Mouse (Mus musculus): ENCODE results near the gene Cenpi. TPM values are rescaled to one million over a fixed set of nuclear protein-coding genes. Genes with fewer than 3 reads are reported as not detected.
A peak's percentile ranks its signal among the peaks of the same experiment; 100 is the strongest.

The Cenpi gene
- polyA plus RNA-seq, 1 experiment from 2014 or later, result 8.6 TPM

DNA sequence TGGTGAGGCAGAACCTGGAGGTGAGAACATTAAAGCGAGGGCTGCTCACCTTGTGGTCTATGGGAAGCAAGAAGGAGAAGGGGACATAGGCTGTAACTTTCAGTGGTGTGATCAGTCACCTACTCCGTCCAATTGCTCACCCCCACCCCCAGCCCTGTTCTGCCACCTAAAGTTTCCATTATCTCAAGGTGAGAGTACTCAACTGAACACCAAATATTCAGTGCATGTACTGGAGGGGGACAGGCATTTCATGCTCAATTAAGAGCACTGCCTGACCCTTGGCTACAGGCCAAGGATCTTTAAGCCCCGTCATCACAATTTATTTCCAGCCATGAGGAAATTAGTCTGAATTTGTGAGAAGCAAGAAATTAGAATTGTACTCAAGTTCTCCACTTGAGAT is 58.7 kb downstream of the Cenpi start:
- H3K9me3 ChIP-seq, result no peaks in the 10 kb centered on the region
- WGBS, result 89% methylated on average over 3 of the region's 3 CpGs
- ATAC-seq (ENCODE audit: low FRiP score, low read depth), result no peak

DNA sequence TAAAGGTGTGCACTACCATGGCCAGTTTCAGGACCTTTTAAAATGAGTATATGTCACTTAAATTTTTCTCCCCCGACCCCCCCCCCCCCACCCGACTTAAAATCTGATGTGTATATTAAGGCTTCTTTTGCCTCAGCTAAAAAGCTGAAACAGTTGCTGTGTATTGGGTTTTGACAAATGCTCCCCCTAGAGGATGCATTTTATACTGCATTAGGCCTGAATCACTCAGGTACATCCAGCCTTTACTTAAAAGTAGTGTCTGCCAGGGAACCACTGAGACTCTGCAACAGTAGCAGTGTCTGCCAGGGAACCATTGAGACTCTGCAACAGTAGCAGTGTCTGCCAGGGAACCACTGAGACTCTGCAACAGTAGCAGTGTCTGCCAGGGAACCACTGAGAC is 63.4 kb downstream of the Cenpi start:
- no peaks in the 10 kb centered on the region for H3K36me3 ChIP-seq
- no peak overlapping the region for H3K4me2 ChIP-seq
- H3K9ac ChIP-seq, result no peak overlapping the region
- no peaks in the 10 kb centered on the region for H3K4me1 ChIP-seq (replicated peaks)
- H3K27me3 ChIP-seq, result no peaks in the 10 kb centered on the region
- no peaks in the 10 kb centered on the region for H3K9me3 ChIP-seq
- 21% methylated on average over 2 of the region's 2 CpGs for WGBS
- no peak overlapping the region for H3K4me3 ChIP-seq
- ATAC-seq (ENCODE audit: low FRiP score, low read depth), result no peak
- no peak overlapping the region for H3K27ac ChIP-seq (replicated peaks)

More for the DNA sequence above, 58.7 kb downstream of the Cenpi start:
- Histone ChIP-seq H3K4me1 (replicated peaks) (no peaks in the 10 kb centered on the region), H3K36me3 (no peaks in the 10 kb centered on the region), H3K27me3 (no peaks in the 10 kb centered on the region), H3K27ac (replicated peaks) (no peak overlapping the region), H3K9ac (no peak overlapping the region), H3K4me2 (no peak overlapping the region), H3K4me3 (no peak overlapping the region)

GRCm38 (mm10) chrX:134374190-134374589 is 66.3 kb downstream of the Cenpi start:
- H3K36me3 ChIP-seq, result no peaks in the 10 kb centered on the region
- H3K27ac ChIP-seq (replicated peaks), result no peak overlapping the region
- no peak overlapping the region for H3K9ac ChIP-seq
- no peak overlapping the region for H3K4me2 ChIP-seq
- H3K9me3 ChIP-seq, result no peaks in the 10 kb centered on the region
- H3K4me1 ChIP-seq (replicated peaks), result no peaks in the 10 kb centered on the region
- whole genome bisulfite sequencing, result 68% methylated on average over 1 of the region's 1 CpGs
- H3K27me3 ChIP-seq, result no peaks in the 10 kb centered on the region
- no peak for ATAC-seq (ENCODE audit: low FRiP score, low read depth)
- H3K4me3 ChIP-seq, result no peak overlapping the region

GRCm38 (mm10) chrX:134384896-134385295 is 77.0 kb downstream of the Cenpi start:
- no peaks in the 10 kb centered on the region for H3K9me3 ChIP-seq
- 60% methylated on average over 6 of the region's 6 CpGs for WGBS
- H3K36me3 ChIP-seq, result no peaks in the 10 kb centered on the region
- H3K27ac ChIP-seq (replicated peaks), result no peak overlapping the region
- no peak for ATAC-seq (ENCODE audit: low FRiP score, low read depth)
- no peaks in the 10 kb centered on the region for H3K4me1 ChIP-seq (replicated peaks)
- H3K9ac ChIP-seq, result no peak overlapping the region
- no peak overlapping the region for H3K4me3 ChIP-seq
- no peak overlapping the region for H3K4me2 ChIP-seq
- no peaks in the 10 kb centered on the region for H3K27me3 ChIP-seq

- ATAC-seq (ENCODE audit: low FRiP score, low read depth), result no peak
- 62% methylated on average over 2 of the region's 2 CpGs for WGBS
- no peaks in the 10 kb centered on the region for H3K36me3 ChIP-seq
These were observed 91.1 kb downstream of the Cenpi start for GRCm38 (mm10) chrX:134398972-134399371.

GRCm38 (mm10) chrX:134403863-134404583 is 96.1 kb downstream of the Cenpi start, which contains the start of gene Drp2:
TSS of gene Drp2 (plus strand) at chrX:134404551.
- Histone ChIP-seq H3K27ac (replicated peaks) (peak within 1 kb of the TSS; percentile 77), H3K4me3 (peak within 1 kb of the TSS; percentile 40), H3K9ac (peak within 1 kb of the TSS; percentile 41), H3K36me3 (no peaks in the 10 kb centered on the region), H3K4me1 (replicated peaks) (no peaks in the 10 kb centered on the region), H3K4me2 (peak within 1 kb of the TSS; percentile 60), H3K27me3 (no peaks in the 10 kb centered on the region), H3K9me3 (no peaks in the 10 kb centered on the region)
- 24% methylated on average over 15 of the region's 15 CpGs for WGBS
- ATAC-seq (ENCODE audit: low FRiP score, low read depth), result peak; percentile 67

More at GRCm38 (mm10) chrX:134398972-134399371, 91.1 kb downstream of the Cenpi start:
- H3K27me3 ChIP-seq, result no peaks in the 10 kb centered on the region
- H3K4me2 ChIP-seq, result no peak overlapping the region
- H3K9me3 ChIP-seq, result no peaks in the 10 kb centered on the region
- no peak overlapping the region for H3K4me3 ChIP-seq
- no peaks in the 10 kb centered on the region for H3K4me1 ChIP-seq (replicated peaks)
- no peak overlapping the region for H3K27ac ChIP-seq (replicated peaks)
- no peak overlapping the region for H3K9ac ChIP-seq

DNA sequence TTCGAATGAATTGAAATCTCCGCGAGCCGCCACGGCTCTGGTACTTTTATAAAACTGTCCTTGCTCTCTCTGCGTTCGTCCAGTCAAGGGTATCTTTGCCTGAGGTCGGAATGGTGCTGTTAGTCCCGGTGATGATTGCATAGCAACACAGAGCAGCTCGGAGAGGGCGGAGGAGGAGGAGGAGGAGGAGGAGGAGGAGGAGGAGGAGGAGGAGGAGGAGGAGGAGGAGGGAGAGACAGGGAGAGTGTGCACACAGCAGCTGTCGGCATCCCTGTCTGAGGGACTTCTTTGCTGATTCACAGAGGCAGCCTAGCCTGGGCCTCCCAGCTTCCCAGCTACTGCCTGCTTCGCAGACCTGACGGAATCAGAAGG is 96.7 kb downstream of the Cenpi start:
- Histone ChIP-seq H3K27me3 (no peaks in the 10 kb centered on the region), H3K4me1 (replicated peaks) (no peaks in the 10 kb centered on the region), H3K9me3 (no peaks in the 10 kb centered on the region), H3K4me2 (peak overlapping the region; percentile 60), H3K27ac (replicated peaks) (peak overlapping the region; percentile 77), H3K9ac (peak overlapping the region; percentile 41), H3K4me3 (peak overlapping the region; percentile 40), H3K36me3 (no peaks in the 10 kb centered on the region)
- 23% methylated on average over 10 of the region's 14 CpGs for WGBS
- ATAC-seq (ENCODE audit: low FRiP score, low read depth), result peak; percentile 82

GRCm38 (mm10) chrX:134409354-134409900 is 101.5 kb downstream of the Cenpi start:
- H3K4me2 ChIP-seq, result no peak overlapping the region
- ATAC-seq (ENCODE audit: low FRiP score, low read depth), result peak; percentile 50; the same call in 1 of the 2 replicates
- no peaks in the 10 kb centered on the region for H3K36me3 ChIP-seq
- no peaks in the 10 kb centered on the region for H3K9me3 ChIP-seq
- no peak overlapping the region for H3K9ac ChIP-seq
- H3K4me3 ChIP-seq, result no peak overlapping the region
- H3K27me3 ChIP-seq, result no peaks in the 10 kb centered on the region
- WGBS, result 65% methylated on average over 6 of the region's 6 CpGs
- H3K27ac ChIP-seq (replicated peaks), result no peak overlapping the region
- no peaks in the 10 kb centered on the region for H3K4me1 ChIP-seq (replicated peaks)

DNA sequence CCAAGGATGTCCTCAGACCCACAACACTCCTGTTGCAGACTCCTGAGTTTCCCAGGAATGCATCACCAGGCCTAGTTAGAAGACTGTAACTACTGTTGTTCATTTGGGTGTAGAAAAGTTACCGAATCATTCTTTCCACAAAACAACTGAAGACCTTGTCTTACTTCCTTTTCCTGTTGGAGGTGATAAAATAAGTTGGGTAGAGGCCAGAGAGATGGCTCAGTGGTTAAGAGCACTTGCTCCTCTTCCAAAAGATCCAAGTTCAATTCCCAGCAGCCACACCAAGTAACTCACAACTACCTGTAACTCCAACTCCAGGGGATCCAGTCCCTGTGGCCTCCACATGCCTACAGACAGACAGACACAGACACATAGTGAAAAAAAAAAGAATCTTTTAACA is 104.2 kb downstream of the Cenpi start:
- no peak overlapping the region for H3K4me3 ChIP-seq
- H3K9ac ChIP-seq, result no peak overlapping the region
- 100% methylated on average over 1 of the region's 1 CpGs for WGBS
- no peak overlapping the region for H3K27ac ChIP-seq (replicated peaks)
- no peak overlapping the region for H3K4me2 ChIP-seq
- H3K9me3 ChIP-seq, result no peaks in the 10 kb centered on the region
- no peaks in the 10 kb centered on the region for H3K27me3 ChIP-seq
- no peak for ATAC-seq (ENCODE audit: low FRiP score, low read depth)
- H3K36me3 ChIP-seq, result no peaks in the 10 kb centered on the region
- H3K4me1 ChIP-seq (replicated peaks), result no peaks in the 10 kb centered on the region

Other genes with a start within 250 kb of the Cenpi start
- 63.2 and 68.4 TPM in 2 replicates for gene Cstf2, start 248.9 kb upstream of the Cenpi start, polyA plus RNA-seq (2015; fragmentation: Nextera tagmentation; extraction: Ambion mirVana)
- 0.85 and 0.89 TPM in 2 replicates for gene Xkrx, start 146.0 kb upstream of the Cenpi start, polyA plus RNA-seq (2015; fragmentation: Nextera tagmentation; extraction: Ambion mirVana)
- gene Arl13a, start 120.6 kb upstream of the Cenpi start, polyA plus RNA-seq (2015; fragmentation: Nextera tagmentation; extraction: Ambion mirVana), result not detected in 2 replicates
- gene Nox1, start 86.1 kb upstream of the Cenpi start, polyA plus RNA-seq (2015; fragmentation: Nextera tagmentation; extraction: Ambion mirVana), result not detected in 2 replicates
- gene Trmt2b, start 31.1 kb upstream of the Cenpi start, polyA plus RNA-seq (2015; fragmentation: Nextera tagmentation; extraction: Ambion mirVana), result 6.7 and 7.3 TPM in 2 replicates
- 113 and 114 TPM in 2 replicates for gene Tmem35a, start 12.9 kb upstream of the Cenpi start, polyA plus RNA-seq (2015; fragmentation: Nextera tagmentation; extraction: Ambion mirVana)
- gene Drp2, start 96.5 kb downstream of the Cenpi start, polyA plus RNA-seq (2015; fragmentation: Nextera tagmentation; extraction: Ambion mirVana), result 16.8 and 19.6 TPM in 2 replicates
- gene Taf7l, start 168.4 kb downstream of the Cenpi start, polyA plus RNA-seq (2015; fragmentation: Nextera tagmentation; extraction: Ambion mirVana), result 0.10 TPM in 1 of 2 replicates, not detected in the other
- gene Timm8a1, start 233.8 kb downstream of the Cenpi start, polyA plus RNA-seq (2015; fragmentation: Nextera tagmentation; extraction: Ambion mirVana), result 44.1 and 47.7 TPM in 2 replicates

Measured in hindbrain, embryonic 15.5 days (tissue).